Mouse (Mus musculus): ENCODE results near the gene Sirpb1c.
"Not testable (repeated sequence)": the region's sequence is repeated elsewhere in the genome, so short reads cannot be mapped to it uniquely, and the experiment has no call there.

Gene Sirpb1c

GRCm38 (mm10) chr3:15848280-15848679 lies at the start of gene Sirpb1c:
Sirpb1c (minus strand) TSS chr3:15848528.
- DNase-seq (ENCODE audit: low spot score), result not testable (repeated sequence)

DNA sequence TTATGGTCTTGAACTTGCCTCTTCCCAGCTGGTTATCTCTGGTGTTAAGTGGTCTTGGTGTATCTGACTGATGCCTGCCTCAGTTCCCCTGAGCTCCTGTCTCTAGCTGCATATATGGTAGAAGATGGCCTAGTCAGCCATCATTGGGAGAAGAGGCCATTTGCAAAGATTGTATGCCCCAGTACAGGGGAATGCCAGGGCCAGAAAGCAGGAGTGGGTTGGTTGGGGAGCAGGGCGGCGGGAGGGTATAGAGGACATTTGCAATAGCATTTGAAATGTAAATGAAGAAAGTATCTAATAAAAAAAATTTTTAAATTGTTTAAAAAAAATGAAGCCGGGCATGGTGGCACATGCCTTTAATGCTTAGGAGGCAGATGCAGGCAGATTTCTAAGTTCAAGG lies 38.1 kb upstream of the Sirpb1c start:
- no peak for DNase-seq (ENCODE audit: low spot score)

GRCm38 (mm10) chr3:15855773-15856172 lies 7.4 kb upstream of the Sirpb1c start:
- DNase-seq (ENCODE audit: low spot score), result not testable (repeated sequence)

DNA sequence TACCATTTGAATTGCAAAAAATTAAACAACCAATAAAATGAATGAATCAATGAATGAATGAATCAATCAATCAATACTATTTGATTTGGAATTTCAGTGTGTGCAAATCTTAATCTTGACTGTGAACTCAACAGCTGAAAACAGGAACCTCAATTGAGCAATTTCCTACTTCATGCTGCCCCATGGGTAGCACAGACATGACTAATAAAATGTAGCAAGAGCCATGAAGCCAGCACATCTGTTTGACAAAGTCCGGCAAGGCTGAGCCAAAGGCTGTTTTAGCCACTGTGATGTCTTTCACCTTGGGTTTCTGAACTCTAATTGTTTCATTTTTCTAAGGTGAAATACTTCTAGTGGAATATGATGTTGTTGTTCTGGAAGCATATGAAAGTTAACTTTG lies 1.6 kb upstream of the Sirpb1c start:
- DNase-seq (ENCODE audit: low spot score), result no peak

- no peak for DNase-seq (ENCODE audit: low spot score)
Measured at GRCm38 (mm10) chr3:15847332-15848047, 838 bp downstream of the Sirpb1c start.

DNA sequence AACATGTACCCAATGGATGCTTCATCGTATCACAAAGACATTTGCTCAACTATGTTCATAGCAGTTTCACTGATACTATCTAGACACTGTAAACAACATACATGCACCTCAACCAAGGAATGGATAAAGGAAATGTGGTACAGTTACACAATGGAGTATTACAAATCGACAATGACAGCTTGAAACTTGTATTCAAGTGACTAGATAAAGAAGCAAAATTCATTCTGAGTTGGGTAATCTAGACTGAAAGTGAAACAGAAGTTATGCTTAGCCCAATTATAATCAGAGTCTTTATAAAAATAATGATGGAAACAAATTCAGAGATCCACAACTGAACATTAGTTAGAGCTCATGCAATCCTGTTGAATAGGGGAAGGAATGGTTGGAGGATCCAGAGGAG lies 74.7 kb downstream of the Sirpb1c start:
- DNase-seq (ENCODE audit: low spot score), result not testable (repeated sequence)
